Mouse (Mus musculus): ENCODE results near the gene Hmox2. TPM values are rescaled to one million over a fixed set of nuclear protein-coding genes. Genes with fewer than 3 reads are reported as not detected.
"Not testable (repeated sequence)": the region's sequence is repeated elsewhere in the genome, so short reads cannot be mapped to it uniquely, and the experiment has no call there.

Gene Hmox2
- polyA plus RNA-seq, 1 experiment from 2014 or later = 85.2 TPM

DNA sequence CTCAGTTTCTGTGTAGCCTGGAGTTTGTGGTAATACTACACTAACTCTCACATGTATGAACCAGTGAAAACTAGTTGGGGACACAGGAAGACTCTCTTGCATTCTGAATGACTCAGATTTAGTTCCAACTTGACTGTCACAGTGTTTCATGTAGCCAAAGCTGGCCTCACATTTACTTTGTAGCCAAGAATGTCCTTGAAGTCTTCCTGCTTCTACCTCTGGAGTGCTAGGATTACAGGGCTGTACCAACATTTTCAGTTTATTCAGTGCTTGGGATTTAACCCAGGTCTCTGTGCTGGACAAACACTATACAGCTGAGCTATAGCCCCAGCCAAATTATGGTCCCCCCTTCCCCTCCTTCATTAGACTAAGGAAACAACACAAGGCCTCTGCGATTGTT is 16.0 kb downstream of the Hmox2 start:
- Histone ChIP-seq H3K4me3 (replicated peaks; ENCODE audit: low read length) (no peak overlapping the region), H3K36me3 (ENCODE audit: control insufficient read depth, insufficient read depth, low read length) (no peaks in the 10 kb centered on the region), H3K4me2 (ENCODE audit: low read depth, low read length) (no peak overlapping the region), H3K27ac (ENCODE audit: low read length) (no peak overlapping the region), H3K4me1 (ENCODE audit: control insufficient read depth, insufficient read depth, low read length) (no peaks in the 10 kb centered on the region), H3K27me3 (ENCODE audit: control insufficient read depth, insufficient read depth, low read length) (no peaks in the 10 kb centered on the region), H3K9ac (ENCODE audit: low read length) (no peak overlapping the region), H3K9me3 (replicated peaks; ENCODE audit: control insufficient read depth, low read length) (no peaks in the 10 kb centered on the region)
- ATAC-seq (ENCODE audit: insufficient read depth, low FRiP score) = no peak
- WGBS = 94% methylated on average over 1 of the region's 1 CpGs

DNA sequence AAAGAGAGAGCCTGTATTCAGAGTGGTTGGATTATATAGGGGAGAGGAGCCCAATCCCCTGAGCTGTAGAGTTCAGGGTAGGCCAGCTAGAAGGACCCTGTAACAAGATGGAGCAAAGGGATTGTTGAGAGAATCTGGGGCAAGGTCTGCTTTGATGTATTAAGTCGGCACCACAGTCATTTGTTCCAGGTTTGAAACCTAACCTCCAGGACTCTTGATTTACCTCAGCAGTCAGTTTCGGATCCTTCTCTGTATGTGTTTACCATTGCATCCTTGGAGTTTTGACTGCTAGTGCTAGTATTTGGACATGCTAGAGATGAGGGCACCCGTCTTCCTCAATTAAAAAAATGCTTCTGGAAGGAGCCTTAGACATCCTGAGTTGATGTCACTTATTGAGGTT is 26.0 kb downstream of the Hmox2 start:
- Histone ChIP-seq H3K4me2 (ENCODE audit: low read depth, low read length) (no peak overlapping the region), H3K9ac (ENCODE audit: low read length) (no peak overlapping the region), H3K4me3 (replicated peaks; ENCODE audit: low read length) (no peak overlapping the region), H3K27me3 (ENCODE audit: control insufficient read depth, insufficient read depth, low read length) (no peaks in the 10 kb centered on the region), H3K36me3 (ENCODE audit: control insufficient read depth, insufficient read depth, low read length) (no peaks in the 10 kb centered on the region), H3K4me1 (ENCODE audit: control insufficient read depth, insufficient read depth, low read length) (0 out of 2 replicates have a peak, but pooled peaks cover 2% of the 10 kb centered on the region), H3K9me3 (replicated peaks; ENCODE audit: control insufficient read depth, low read length) (no peaks in the 10 kb centered on the region), H3K27ac (ENCODE audit: low read length) (no peak overlapping the region)
- ATAC-seq (ENCODE audit: insufficient read depth, low FRiP score) = no peak
- WGBS = 89% methylated on average over 3 of the region's 3 CpGs

DNA sequence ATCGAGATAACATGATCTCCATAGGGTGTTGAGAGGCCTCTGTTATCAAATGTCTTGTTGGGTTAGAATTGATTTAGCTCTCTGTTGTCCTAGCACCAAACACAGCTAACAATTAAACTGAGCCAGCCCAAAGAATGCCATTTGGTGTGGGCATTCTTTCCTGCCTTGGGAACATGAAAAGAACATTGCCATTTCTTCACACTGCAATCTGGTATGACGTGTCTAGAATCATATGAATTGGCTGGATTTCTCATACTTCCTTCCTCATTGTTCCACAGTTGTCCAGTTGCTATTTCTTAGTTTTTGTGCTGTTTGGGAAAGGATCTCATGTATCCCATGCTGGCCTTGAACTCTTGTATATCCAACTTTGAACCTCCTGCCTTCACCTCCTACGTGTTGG is 27.9 kb downstream of the Hmox2 start:
- Histone ChIP-seq H3K4me1 (ENCODE audit: control insufficient read depth, insufficient read depth, low read length) (0 out of 2 replicates have a peak, but pooled peaks cover 2% of the 10 kb centered on the region), H3K9ac (ENCODE audit: low read length) (no peak overlapping the region), H3K27me3 (ENCODE audit: control insufficient read depth, insufficient read depth, low read length) (no peaks in the 10 kb centered on the region), H3K27ac (ENCODE audit: low read length) (no peak overlapping the region), H3K4me2 (ENCODE audit: low read depth, low read length) (no peak overlapping the region), H3K4me3 (replicated peaks; ENCODE audit: low read length) (no peak overlapping the region), H3K9me3 (replicated peaks; ENCODE audit: control insufficient read depth, low read length) (no peaks in the 10 kb centered on the region), H3K36me3 (ENCODE audit: control insufficient read depth, insufficient read depth, low read length) (no peaks in the 10 kb centered on the region)
- ATAC-seq (ENCODE audit: insufficient read depth, low FRiP score) = no peak
- WGBS = 79% methylated on average over 3 of the region's 3 CpGs

DNA sequence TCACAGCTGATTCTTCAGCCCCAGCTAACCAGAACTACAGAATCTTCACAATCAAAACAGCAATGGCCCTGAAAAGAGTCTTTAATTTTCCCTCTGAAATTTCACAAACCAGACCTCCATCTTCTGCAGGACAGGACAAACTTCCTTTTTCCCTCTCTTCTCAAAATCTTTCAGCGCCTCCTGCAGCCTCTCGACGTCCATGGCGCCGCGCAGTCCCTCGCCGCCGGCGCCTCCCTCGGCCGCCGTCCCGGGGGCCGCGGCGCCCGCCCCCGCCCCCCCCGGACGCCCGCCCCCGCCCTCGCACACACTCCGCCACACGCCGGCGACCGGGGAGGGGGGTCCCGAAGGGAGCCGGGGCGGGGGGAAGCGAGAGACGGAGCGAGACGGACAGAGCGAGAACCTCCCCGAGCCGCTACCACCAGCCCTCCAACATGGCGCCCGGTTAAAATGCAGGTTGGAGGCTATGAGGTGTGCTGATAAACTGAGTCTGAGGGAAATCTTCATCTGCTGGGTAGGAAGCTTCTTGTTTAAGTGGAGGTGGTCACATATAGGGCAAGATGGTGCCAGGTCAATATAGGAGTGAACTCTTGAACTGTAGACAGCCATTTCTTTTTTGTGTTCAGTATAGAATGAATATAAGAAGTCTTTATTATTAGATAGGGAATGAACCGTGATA is 30.6 kb downstream of the Hmox2 start:
- not testable (repeated sequence) for H3K9me3 ChIP-seq (replicated peaks; ENCODE audit: control insufficient read depth, low read length); H3K36me3 ChIP-seq (ENCODE audit: control insufficient read depth, insufficient read depth, low read length); H3K27me3 ChIP-seq (ENCODE audit: control insufficient read depth, insufficient read depth, low read length); H3K4me1 ChIP-seq (ENCODE audit: control insufficient read depth, insufficient read depth, low read length)
- peak overlapping the region; percentile 65 for H3K9ac ChIP-seq (ENCODE audit: low read length)
- ATAC-seq (ENCODE audit: insufficient read depth, low FRiP score) = peak; percentile 85
- peak overlapping the region; percentile 57; the same call in 1 of the 2 replicates for H3K27ac ChIP-seq (ENCODE audit: low read length)
- H3K4me3 ChIP-seq (replicated peaks; ENCODE audit: low read length) = peak overlapping the region; percentile 46
- 3% methylated on average over 27 of the region's 42 CpGs for whole genome bisulfite sequencing
- peak overlapping the region; percentile 38 for H3K4me2 ChIP-seq (ENCODE audit: low read depth, low read length)

DNA sequence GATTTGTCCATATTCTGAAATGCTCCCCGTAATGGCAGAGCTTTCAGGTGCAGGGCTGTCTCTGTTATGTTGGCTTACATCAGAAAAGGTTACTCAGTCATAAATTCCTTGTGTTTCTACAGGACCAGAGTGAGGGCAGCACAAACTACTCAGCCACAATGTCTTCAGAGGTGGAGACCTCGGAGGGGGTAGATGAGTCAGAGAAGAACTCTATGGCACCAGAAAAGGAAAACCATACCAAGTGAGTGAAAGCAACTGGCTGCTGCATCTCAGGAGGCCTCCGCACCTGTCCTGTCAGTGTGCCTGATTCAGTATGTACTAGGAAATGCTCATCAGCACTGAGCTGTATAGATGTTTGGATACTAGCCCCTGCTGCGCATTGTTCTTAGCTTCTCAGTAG is 36.3 kb downstream of the Hmox2 start:
- no peaks in the 10 kb centered on the region for H3K27me3 ChIP-seq (ENCODE audit: control insufficient read depth, insufficient read depth, low read length)
- no peak overlapping the region for H3K27ac ChIP-seq (ENCODE audit: low read length)
- no peak overlapping the region for H3K9ac ChIP-seq (ENCODE audit: low read length)
- ATAC-seq (ENCODE audit: insufficient read depth, low FRiP score) = no peak
- H3K4me2 ChIP-seq (ENCODE audit: low read depth, low read length) = no peak overlapping the region
- H3K36me3 ChIP-seq (ENCODE audit: control insufficient read depth, insufficient read depth, low read length) = peaks cover 18% of the 10 kb centered on the region; the same call in 1 of the 2 replicates
- H3K4me3 ChIP-seq (replicated peaks; ENCODE audit: low read length) = no peak overlapping the region
- no peaks in the 10 kb centered on the region for H3K4me1 ChIP-seq (ENCODE audit: control insufficient read depth, insufficient read depth, low read length)
- 90% methylated on average over 4 of the region's 4 CpGs for WGBS
- no peaks in the 10 kb centered on the region for H3K9me3 ChIP-seq (replicated peaks; ENCODE audit: control insufficient read depth, low read length)

DNA sequence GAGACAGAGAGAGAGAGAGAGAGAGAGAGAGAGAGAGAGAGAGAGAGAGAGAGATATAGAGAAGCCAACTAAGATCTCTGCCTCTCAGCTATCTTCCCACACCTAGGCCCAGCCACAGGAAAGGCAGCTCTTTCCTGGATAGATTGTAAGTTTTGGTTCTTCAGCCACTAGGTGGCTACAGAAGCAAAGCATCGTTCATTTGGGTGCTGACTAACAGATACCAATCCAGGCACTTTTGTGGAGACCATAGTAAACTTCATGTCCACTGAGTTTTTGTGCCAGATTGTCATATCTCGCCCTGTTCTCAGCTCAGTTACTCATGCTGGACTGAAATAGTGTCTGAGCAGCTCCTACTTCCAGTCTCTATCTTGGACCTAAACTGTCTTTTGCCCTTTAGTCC is 37.1 kb downstream of the Hmox2 start:
- peaks cover 25% of the 10 kb centered on the region; the same call in 1 of the 2 replicates for H3K36me3 ChIP-seq (ENCODE audit: control insufficient read depth, insufficient read depth, low read length)
- no peaks in the 10 kb centered on the region for H3K4me1 ChIP-seq (ENCODE audit: control insufficient read depth, insufficient read depth, low read length)
- H3K4me2 ChIP-seq (ENCODE audit: low read depth, low read length) = no peak overlapping the region
- ATAC-seq (ENCODE audit: insufficient read depth, low FRiP score) = peak; percentile 74; the same call in 1 of the 2 replicates
- H3K27ac ChIP-seq (ENCODE audit: low read length) = no peak overlapping the region
- no peak overlapping the region for H3K4me3 ChIP-seq (replicated peaks; ENCODE audit: low read length)
- H3K27me3 ChIP-seq (ENCODE audit: control insufficient read depth, insufficient read depth, low read length) = no peaks in the 10 kb centered on the region
- H3K9ac ChIP-seq (ENCODE audit: low read length) = no peak overlapping the region
- WGBS = 37% methylated on average over 2 of the region's 2 CpGs
- H3K9me3 ChIP-seq (replicated peaks; ENCODE audit: control insufficient read depth, low read length) = no peaks in the 10 kb centered on the region

DNA sequence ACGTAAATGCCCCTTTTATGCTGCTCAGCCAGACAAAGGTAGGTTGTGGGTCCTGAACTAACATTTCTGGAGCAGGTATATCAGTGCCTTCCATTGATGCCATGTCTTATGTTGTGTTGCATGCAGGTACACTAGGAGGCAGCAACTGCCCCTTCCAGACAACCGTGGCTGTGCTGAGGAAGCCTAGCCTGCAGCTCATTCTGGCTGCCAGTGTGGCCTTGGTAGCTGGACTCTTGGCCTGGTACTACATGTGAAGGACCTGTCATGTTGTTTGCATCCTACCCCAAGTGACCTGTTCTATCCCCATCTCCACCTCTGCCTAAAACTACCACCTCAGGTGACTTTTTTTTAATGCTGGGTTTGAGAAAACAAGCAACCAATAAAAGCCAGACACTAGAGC is 39.7 kb downstream of the Hmox2 start:
- H3K4me1 ChIP-seq (ENCODE audit: control insufficient read depth, insufficient read depth, low read length) = no peaks in the 10 kb centered on the region
- ATAC-seq (ENCODE audit: insufficient read depth, low FRiP score) = no peak
- H3K27ac ChIP-seq (ENCODE audit: low read length) = no peak overlapping the region
- H3K36me3 ChIP-seq (ENCODE audit: control insufficient read depth, insufficient read depth, low read length) = peaks cover 26% of the 10 kb centered on the region; the same call in 1 of the 2 replicates
- no peak overlapping the region for H3K9ac ChIP-seq (ENCODE audit: low read length)
- no peaks in the 10 kb centered on the region for H3K27me3 ChIP-seq (ENCODE audit: control insufficient read depth, insufficient read depth, low read length)
- 83% methylated on average over 2 of the region's 2 CpGs for WGBS
- H3K4me2 ChIP-seq (ENCODE audit: low read depth, low read length) = no peak overlapping the region
- no peaks in the 10 kb centered on the region for H3K9me3 ChIP-seq (replicated peaks; ENCODE audit: control insufficient read depth, low read length)
- no peak overlapping the region for H3K4me3 ChIP-seq (replicated peaks; ENCODE audit: low read length)

DNA sequence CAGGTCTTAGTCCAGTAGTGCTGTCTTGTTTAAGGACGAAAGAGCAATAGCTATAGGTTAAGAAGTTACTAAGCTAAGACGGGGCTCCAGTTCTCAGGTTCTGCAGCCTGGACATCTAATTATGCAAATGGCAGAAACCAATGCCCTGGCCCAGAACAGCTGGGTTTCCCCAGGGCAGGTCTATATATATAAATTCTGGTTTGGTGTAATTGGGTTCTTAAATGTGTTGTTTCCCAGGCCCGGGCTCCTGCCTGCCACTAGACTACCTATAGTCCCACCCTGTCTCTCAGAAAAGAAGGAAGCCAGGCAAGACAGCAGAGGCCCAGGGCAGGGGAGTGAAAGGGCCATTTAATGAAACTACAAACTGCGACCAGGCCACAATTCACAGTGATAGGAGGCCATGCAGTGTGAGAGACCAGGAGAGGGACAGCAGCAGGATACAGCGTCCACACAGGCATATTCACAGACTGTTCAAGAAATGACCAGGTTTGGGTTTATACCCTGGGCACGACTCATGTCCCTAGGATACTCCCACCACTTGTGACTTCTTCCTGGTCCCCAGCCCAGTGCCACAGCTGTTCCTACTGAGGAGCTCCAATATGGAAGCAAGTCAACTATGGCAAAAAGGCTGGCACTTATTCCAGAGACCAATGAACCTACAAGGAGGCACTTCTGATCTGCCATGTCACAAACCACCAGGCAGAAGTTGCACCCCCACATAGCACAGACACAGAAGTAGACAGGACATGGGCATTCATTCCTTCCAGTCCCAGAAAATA is 41.0 kb downstream of the Hmox2 start:
- Histone ChIP-seq H3K9me3 (replicated peaks; ENCODE audit: control insufficient read depth, low read length) (no peaks in the 10 kb centered on the region), H3K27me3 (ENCODE audit: control insufficient read depth, insufficient read depth, low read length) (no peaks in the 10 kb centered on the region), H3K4me2 (ENCODE audit: low read depth, low read length) (no peak overlapping the region), H3K27ac (ENCODE audit: low read length) (no peak overlapping the region), H3K36me3 (ENCODE audit: control insufficient read depth, insufficient read depth, low read length) (peaks cover 26% of the 10 kb centered on the region; the same call in 1 of the 2 replicates), H3K4me3 (replicated peaks; ENCODE audit: low read length) (no peak overlapping the region), H3K9ac (ENCODE audit: low read length) (no peak overlapping the region), H3K4me1 (ENCODE audit: control insufficient read depth, insufficient read depth, low read length) (no peaks in the 10 kb centered on the region)
- WGBS = 83% methylated on average over 6 of the region's 6 CpGs
- ATAC-seq (ENCODE audit: insufficient read depth, low FRiP score) = no peak

DNA sequence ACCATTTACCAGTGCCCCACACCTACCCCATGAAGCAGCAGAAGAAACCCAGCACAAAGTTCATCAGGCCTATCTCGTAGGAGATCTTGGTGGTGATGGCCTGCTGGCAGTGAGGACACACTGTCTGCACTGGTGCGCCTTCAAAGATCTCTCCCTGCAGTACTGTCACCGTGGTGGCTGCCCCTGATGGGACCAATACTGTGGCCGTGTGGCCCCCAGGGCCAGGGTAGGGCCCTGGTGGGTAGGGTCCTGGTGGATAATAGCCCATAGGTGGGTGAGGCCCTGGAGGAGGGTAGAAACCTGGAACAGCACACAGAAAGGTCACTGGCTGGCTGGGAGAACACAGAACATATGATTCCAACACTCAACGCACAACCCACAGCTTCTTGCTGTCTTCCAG is 42.6 kb downstream of the Hmox2 start:
- Histone ChIP-seq H3K9me3 (replicated peaks; ENCODE audit: control insufficient read depth, low read length) (no peaks in the 10 kb centered on the region), H3K36me3 (ENCODE audit: control insufficient read depth, insufficient read depth, low read length) (peaks cover 26% of the 10 kb centered on the region; the same call in 1 of the 2 replicates), H3K9ac (ENCODE audit: low read length) (no peak overlapping the region), H3K4me1 (ENCODE audit: control insufficient read depth, insufficient read depth, low read length) (peaks cover 9% of the 10 kb centered on the region), H3K4me3 (replicated peaks; ENCODE audit: low read length) (no peak overlapping the region), H3K27me3 (ENCODE audit: control insufficient read depth, insufficient read depth, low read length) (no peaks in the 10 kb centered on the region), H3K27ac (ENCODE audit: low read length) (no peak overlapping the region), H3K4me2 (ENCODE audit: low read depth, low read length) (no peak overlapping the region)
- ATAC-seq (ENCODE audit: insufficient read depth, low FRiP score) = no peak
- WGBS = 86% methylated on average over 5 of the region's 5 CpGs

Measured in stomach, embryonic 16.5 days (tissue).